Mouse (Mus musculus): ENCODE measurements around the gene 1110008L16Rik.
"Not testable (repeated sequence)": the region's sequence is repeated elsewhere in the genome, so short reads cannot be mapped to it uniquely, and the experiment has no call there.

1110008L16Rik gene

GRCm38 (mm10) chr12:55343045-55343444 lies 43.7 kb downstream of the 1110008L16Rik start:
- DNase-seq (ENCODE audit: low spot score): not testable (repeated sequence)

- DNase-seq (ENCODE audit: low spot score): no peak
Measured at GRCm38 (mm10) chr12:55343998-55344397, 44.6 kb downstream of the 1110008L16Rik start.

GRCm38 (mm10) chr12:55344583-55344982 lies 45.2 kb downstream of the 1110008L16Rik start:
- no peak for DNase-seq (ENCODE audit: low spot score)

- no peak for DNase-seq (ENCODE audit: low spot score)
Measured at GRCm38 (mm10) chr12:55353423-55353822, 54.0 kb downstream of the 1110008L16Rik start.

DNA sequence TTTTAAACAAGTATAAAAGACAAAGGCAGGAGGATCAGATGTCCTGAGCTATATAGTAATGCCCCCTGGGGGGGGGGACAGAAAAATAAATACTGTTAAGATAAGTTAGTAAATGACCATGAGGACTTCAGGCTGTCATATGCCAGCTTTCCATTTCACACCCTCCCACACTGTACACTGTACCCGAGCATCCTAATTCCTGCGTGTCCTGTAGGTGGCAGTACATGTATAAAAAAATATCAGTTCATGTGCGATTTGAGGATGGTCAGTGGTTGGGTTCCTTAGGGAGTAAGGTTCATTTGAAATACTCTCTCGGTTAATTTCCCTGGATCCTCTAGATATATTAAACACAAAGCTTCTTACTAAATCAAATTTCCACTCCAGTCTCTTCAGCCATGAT lies 55.5 kb downstream of the 1110008L16Rik start:
- peak; percentile 54 for DNase-seq (ENCODE audit: low spot score)

DNA sequence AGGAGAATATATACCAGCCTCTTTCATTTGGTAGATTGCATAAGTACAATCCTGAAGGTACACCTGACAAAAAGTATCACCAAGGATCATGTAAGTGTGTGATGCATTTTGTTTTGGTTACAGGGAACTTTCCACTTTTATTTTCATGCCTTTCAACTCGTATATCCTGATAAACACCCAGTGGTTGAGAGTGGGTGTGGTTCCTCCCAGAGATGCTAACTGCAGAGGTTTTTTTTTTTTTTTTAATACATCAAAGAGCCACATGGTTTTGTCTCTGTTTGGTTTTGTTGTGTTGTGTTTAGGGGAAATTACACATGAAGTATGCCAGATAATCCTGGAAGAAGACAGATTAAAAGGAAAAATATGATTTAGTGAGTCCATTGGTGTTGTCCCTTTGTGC lies 57.9 kb downstream of the 1110008L16Rik start:
- no peak for DNase-seq (ENCODE audit: low spot score)

DNA sequence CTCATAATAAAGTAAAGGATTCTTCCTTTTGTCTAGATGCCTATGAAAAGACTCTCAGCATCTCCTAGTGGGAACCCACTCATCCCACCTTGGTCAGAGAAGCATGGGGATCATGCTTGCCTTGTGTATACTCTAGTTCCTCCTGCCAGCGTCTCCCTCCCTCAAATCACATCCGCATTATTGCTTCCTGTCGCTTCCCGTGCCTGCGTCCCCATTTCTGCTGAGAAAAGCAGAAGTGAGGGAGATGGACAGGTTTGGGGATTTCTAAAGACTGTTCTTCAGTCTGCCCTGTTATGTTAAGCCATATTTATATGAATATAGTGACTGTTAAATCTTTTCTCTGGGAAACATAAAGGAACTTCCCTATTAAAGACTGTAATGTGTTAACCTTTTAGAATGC lies 61.6 kb downstream of the 1110008L16Rik start:
- no peak for DNase-seq (ENCODE audit: low spot score)

- no peak for DNase-seq (ENCODE audit: low spot score)
Measured at GRCm38 (mm10) chr12:55365083-55365482, 65.7 kb downstream of the 1110008L16Rik start.

GRCm38 (mm10) chr12:55372424-55373055 lies 73.2 kb downstream of the 1110008L16Rik start:
- peak; percentile 62 for DNase-seq (ENCODE audit: low spot score)

GRCm38 (mm10) chr12:55376956-55377609 lies 77.7 kb downstream of the 1110008L16Rik start:
- DNase-seq (ENCODE audit: low spot score): no peak

- no peak for DNase-seq (ENCODE audit: low spot score)
Measured at GRCm38 (mm10) chr12:55377610-55377980, 78.2 kb downstream of the 1110008L16Rik start.

DNA sequence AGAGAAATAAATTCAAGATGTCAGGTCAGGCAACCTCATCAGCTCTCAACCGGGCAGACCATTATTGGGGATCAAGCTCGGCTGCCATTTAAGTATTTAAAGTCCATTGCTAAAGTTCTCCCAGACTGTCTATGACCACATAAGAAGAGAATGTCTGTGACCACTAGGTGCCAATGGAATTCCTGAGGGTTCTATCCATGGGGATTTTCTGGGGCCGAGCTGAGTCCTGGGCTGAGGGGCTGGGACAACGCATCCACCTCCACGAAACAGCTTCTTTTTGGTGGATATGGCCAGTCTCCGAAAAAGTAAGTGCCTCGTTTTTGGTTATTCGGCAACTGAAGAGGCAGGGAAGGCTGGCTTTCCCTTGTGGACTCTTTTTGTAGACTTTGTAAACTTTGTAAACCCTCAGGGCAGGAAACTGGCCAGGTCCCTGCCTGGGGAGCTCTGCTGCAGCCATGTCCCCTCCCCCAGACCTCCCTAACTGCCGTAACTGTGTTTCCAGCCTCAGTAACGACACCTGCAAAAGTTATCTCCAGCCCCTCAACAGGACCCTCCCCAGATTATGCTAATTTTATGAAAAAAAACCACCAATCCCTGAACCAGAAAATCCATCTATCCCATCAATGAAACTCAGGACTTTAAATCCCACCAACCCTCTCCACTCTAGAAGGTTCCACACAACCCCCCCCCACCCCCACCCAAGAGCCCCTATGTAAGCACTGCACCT lies 84.8 kb downstream of the 1110008L16Rik start, which contains the start of gene Psma6:
TSS of gene Psma6 (plus strand) at position 200 of the 727 bp plus-strand sequence.
- DNase-seq (ENCODE audit: low spot score): no peak

DNA sequence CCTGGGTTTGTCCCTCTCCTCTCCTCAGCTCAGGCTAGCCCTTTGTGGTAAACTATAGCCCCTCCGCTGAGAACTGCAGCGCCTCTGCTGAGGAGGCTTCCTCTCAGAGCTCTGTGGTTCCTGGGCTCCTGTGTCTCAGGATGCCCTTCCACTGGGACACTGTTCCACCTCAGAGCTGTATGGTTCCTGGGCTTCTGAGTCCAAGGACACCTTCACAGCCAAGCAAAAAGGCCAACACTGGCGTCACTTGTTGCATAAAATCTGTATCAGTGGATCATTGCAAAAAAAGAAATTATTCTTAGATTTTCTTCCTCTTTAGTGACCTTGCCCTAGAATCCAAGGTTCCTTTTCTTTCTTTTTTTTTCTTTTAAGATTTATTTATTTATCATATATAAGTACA lies 85.4 kb downstream of the 1110008L16Rik start:
- no peak for DNase-seq (ENCODE audit: low spot score)

GRCm38 (mm10) chr12:55385931-55386330 lies 86.6 kb downstream of the 1110008L16Rik start:
- peak; percentile 59 for DNase-seq (ENCODE audit: low spot score)

DNA sequence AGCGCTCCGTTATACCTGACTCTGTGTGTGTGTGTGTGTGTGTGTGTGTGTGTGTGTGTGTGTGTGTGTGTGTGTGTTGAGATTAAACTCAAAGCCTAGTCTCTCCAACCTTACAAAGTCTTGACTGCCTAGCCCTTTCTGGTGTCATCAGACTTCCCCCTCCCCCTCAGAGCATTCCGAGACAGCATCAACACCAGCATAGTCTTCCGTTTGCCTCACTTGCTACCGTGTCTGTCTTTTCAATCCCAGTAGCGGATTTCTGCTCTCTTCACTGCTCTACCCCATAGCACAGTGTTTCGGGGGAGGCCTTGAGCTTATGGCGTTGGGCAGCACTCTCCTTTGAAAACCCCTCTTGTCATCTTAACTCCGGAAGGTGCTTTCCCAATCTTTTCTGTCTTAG lies 87.1 kb downstream of the 1110008L16Rik start:
- DNase-seq (ENCODE audit: low spot score): no peak

DNA sequence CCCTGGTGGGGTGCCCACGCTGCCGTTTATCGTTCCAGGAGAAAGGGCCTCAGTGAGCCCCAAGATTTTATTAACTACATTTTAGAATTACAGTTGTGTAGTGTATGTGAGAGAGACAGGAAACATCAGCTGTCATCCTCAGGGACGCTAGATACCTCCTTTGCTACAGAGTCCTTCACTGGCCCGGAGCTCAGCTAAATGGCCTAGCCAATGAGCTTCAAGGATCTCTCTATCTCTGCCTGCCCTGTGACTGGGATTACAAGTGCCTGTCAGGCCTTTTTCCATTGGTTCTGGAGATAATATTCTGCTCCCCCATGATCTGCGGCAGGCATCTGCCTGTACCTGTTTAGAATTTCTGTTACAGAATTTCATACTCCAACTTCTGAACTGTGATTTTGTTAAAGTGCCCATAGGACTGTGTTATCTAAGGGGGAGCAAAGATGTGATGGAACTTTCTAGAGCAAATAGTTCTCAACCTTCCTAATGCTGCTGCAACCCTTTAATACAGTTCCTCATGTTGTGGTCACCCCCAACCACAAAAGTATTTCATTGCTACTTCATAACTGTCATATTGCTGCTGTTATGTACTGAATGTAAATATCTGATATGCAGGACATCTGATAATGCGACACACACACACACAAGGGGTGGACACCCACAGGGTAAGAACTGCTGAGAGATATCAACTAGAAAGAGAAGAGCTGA lies 87.9 kb downstream of the 1110008L16Rik start:
- no peak for DNase-seq (ENCODE audit: low spot score)

DNA sequence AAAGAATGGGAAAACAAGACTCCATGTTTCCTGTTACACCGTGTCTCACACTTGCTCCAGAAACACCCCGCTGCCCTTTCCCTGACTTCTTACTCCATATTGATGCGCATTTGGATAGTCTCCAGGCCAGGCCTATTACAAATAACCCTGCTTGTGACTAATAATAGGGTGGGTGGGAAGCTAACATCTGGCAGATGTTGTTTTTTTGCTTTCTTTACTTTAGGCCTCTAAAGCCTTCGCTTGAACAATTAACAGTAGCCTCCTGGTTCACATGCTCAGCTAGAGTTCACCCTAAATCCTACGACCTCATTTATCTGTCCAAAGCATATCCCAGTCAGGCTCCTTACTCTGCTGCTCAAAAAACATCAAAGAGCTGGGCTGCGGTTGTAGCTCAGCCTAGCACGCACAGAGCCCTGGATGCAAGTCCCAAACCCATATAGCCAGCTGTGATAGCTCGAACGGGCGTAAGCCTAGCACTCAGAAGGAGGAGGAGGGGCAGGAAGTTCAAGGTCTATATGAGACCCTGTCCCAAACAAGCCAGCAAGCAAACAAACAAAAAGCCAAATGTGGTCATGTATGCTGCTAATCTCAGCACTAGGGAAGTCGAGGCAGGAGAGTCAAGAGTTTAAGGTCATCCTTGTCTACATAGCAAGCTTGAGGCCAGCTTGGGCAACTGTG lies 88.5 kb downstream of the 1110008L16Rik start:
- DNase-seq (ENCODE audit: low spot score): peak; percentile 96

GRCm38 (mm10) chr12:55388478-55388877 lies 89.1 kb downstream of the 1110008L16Rik start:
- peak; percentile 45 for DNase-seq (ENCODE audit: low spot score)

- no peak for DNase-seq (ENCODE audit: low spot score)
Measured at GRCm38 (mm10) chr12:55389132-55390081, 90.0 kb downstream of the 1110008L16Rik start.

- peak; percentile 16 for DNase-seq (ENCODE audit: low spot score)
Measured at GRCm38 (mm10) chr12:55392120-55392519, 92.7 kb downstream of the 1110008L16Rik start.

Measured in adipocyte (in vitro differentiated cells).